Mouse (Mus musculus) right cerebral cortex, postnatal 25 days (tissue): ENCODE data around the gene Smg1.

Source experiments
- DNase-seq: peaks from one replicate; pipeline ENCODE4 v3.0.0; 2022

Gene Smg1

GRCm38 (mm10) chr7:118103462-118104379 is 139.7 kb downstream of the Smg1 start:
- no peak for DNase-seq

- no peak for DNase-seq
These were observed 140.6 kb downstream of the Smg1 start for GRCm38 (mm10) chr7:118102678-118103461.

- DNase-seq = no peak
These were observed 141.2 kb downstream of the Smg1 start for GRCm38 (mm10) chr7:118102231-118102630.

- no peak for DNase-seq
These were observed 145.9 kb downstream of the Smg1 start for GRCm38 (mm10) chr7:118097615-118098014.
